Mouse (Mus musculus): ENCODE results near the gene Npas2. TPM values are rescaled to one million over a fixed set of nuclear protein-coding genes. Genes with fewer than 3 reads are reported as not detected.

The Npas2 gene
- polyA plus RNA-seq, 1 experiment from 2014 or later: 0.92 TPM

GRCm38 (mm10) chr1:39389338-39389737 lies 195.8 kb downstream of the Npas2 start:
- Histone ChIP-seq H3K4me2 (no peak overlapping the region), H3K4me1 (no peaks in the 10 kb centered on the region), H3K9ac (no peak overlapping the region), H3K36me3 (peaks cover 7% of the 10 kb centered on the region), H3K27me3 (no peaks in the 10 kb centered on the region), H3K27ac (no peak overlapping the region), H3K9me3 (replicated peaks) (no peaks in the 10 kb centered on the region), H3K4me3 (replicated peaks) (no peak overlapping the region)
- ATAC-seq (replicated peaks; ENCODE audit: low FRiP score): no peak
- whole genome bisulfite sequencing: 87% methylated on average over 11 of the region's 11 CpGs

DNA sequence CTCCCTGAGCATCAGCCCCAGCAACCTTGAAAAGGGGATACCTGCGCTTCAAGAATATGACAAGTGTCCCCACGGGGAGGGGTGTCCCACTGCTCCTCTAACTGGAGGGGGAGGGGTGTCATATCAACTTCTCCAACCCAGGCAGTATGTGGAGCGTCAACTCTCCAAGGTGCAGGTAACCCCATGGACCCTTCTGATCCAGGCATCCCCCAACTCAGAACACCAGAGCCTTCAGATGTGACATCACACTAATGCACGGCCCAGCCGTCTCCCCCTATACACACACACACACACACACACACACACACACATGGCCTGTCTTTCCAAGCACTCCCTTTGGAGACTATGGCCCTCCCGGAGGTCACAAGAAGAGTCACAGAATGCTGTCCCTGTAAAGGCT lies 198.1 kb downstream of the Npas2 start:
- 88% methylated on average over 6 of the region's 6 CpGs for WGBS
- no peak overlapping the region for H3K4me3 ChIP-seq (replicated peaks)
- no peaks in the 10 kb centered on the region for H3K9me3 ChIP-seq (replicated peaks)

GRCm38 (mm10) chr1:39392189-39392588 lies 198.7 kb downstream of the Npas2 start:
- no peak overlapping the region for H3K4me3 ChIP-seq (replicated peaks)
- H3K4me2 ChIP-seq: no peak overlapping the region
- no peak overlapping the region for H3K27ac ChIP-seq
- no peaks in the 10 kb centered on the region for H3K9me3 ChIP-seq (replicated peaks)
- 63% methylated on average over 3 of the region's 3 CpGs for WGBS
- H3K27me3 ChIP-seq: no peaks in the 10 kb centered on the region
- no peak overlapping the region for H3K9ac ChIP-seq
- no peaks in the 10 kb centered on the region for H3K4me1 ChIP-seq
- peaks cover 9% of the 10 kb centered on the region for H3K36me3 ChIP-seq
- ATAC-seq (replicated peaks; ENCODE audit: low FRiP score): no peak

More for the DNA sequence above, 198.1 kb downstream of the Npas2 start:
- Histone ChIP-seq H3K27ac (no peak overlapping the region), H3K27me3 (no peaks in the 10 kb centered on the region), H3K4me1 (no peaks in the 10 kb centered on the region), H3K9ac (no peak overlapping the region), H3K4me2 (no peak overlapping the region), H3K36me3 (peaks cover 5% of the 10 kb centered on the region)
- no peak for ATAC-seq (replicated peaks; ENCODE audit: low FRiP score)

DNA sequence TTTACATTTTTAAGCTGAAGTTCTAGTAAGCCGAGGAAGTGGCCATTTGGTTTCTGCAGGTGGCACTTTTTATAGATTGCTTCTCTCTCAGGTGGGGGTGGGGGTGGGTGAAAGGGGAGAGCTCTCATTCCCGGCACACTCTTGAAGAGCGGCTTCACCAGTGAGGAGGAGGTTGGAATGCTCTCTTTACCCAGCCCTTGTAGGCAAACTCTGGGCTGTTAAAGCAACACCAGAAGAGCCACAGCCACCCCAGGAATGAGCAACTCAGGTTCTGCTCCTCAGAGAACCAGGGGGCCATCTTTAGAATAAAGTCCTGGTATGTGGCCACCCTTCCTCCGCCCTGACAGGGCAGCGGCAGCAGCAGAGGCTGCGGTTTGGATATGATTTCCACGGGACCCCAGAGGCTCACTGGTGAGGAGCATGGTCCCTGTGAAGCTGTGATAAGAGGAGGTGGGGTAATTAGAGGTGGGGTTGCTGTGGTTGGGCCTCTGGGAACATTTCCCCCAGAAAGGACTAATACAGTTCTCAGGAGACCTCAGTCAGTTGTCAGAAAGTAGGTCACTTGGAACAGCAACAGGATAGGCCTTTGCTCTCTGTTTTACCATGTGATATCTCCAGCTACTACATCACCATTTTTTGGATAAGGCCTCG lies 199.8 kb downstream of the Npas2 start:
- Histone ChIP-seq H3K27ac (no peak overlapping the region), H3K9ac (no peak overlapping the region), H3K9me3 (replicated peaks) (no peaks in the 10 kb centered on the region), H3K4me3 (replicated peaks) (no peak overlapping the region), H3K4me2 (no peak overlapping the region), H3K4me1 (no peaks in the 10 kb centered on the region), H3K36me3 (peaks cover 20% of the 10 kb centered on the region), H3K27me3 (no peaks in the 10 kb centered on the region)
- 82% methylated on average over 8 of the region's 8 CpGs for WGBS
- ATAC-seq (replicated peaks; ENCODE audit: low FRiP score): no peak

DNA sequence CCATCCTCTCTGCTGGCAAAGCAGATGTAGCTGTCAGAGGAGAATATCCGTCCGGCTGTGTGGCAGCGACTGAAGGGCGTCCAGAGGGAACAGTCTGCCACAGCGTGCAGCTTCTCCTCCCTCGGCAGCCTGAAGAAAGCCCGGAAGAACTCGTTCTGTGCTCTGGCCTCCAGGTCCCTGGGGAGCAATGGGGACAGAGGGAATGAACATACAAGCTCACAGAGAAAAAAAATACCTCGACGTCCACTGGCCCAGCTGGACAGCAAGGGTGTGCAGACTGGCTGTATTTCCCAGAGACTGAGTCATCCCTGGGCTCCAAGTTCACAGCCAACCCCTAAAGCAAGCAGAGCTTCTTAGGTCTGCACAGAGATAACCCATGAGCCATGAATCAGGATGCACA lies 200.6 kb downstream of the Npas2 start:
- ATAC-seq (replicated peaks; ENCODE audit: low FRiP score): no peak
- no peaks in the 10 kb centered on the region for H3K9me3 ChIP-seq (replicated peaks)
- no peak overlapping the region for H3K27ac ChIP-seq
- WGBS: 43% methylated on average over 10 of the region's 10 CpGs
- H3K4me1 ChIP-seq: no peaks in the 10 kb centered on the region
- no peak overlapping the region for H3K9ac ChIP-seq
- H3K27me3 ChIP-seq: no peaks in the 10 kb centered on the region
- peaks cover 20% of the 10 kb centered on the region for H3K36me3 ChIP-seq
- H3K4me3 ChIP-seq (replicated peaks): no peak overlapping the region
- H3K4me2 ChIP-seq: no peak overlapping the region

DNA sequence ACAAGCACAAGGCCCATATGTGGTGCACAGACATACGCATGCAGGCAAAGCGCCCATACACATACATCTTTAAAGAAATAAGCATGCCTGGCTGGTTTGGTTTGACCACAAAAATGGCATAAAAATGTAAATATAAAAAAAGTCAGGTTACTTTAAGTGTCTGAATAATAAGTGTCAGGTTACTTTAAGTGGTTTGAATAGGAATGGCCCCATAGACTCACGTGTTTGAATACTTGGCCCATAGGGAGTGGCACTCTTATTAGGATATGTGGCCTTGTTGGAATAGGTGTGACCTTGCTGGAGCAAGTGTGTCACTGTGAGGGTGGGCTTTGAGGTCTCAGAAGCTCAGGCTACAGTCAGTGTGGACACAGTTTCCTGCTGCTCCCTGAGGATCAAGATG lies 201.1 kb downstream of the Npas2 start:
- ATAC-seq (replicated peaks; ENCODE audit: low FRiP score): no peak
- H3K9ac ChIP-seq: no peak overlapping the region
- H3K27ac ChIP-seq: no peak overlapping the region
- WGBS: 81% methylated on average over 3 of the region's 3 CpGs
- no peaks in the 10 kb centered on the region for H3K9me3 ChIP-seq (replicated peaks)
- H3K4me2 ChIP-seq: no peak overlapping the region
- no peaks in the 10 kb centered on the region for H3K27me3 ChIP-seq
- H3K36me3 ChIP-seq: peaks cover 20% of the 10 kb centered on the region
- no peak overlapping the region for H3K4me3 ChIP-seq (replicated peaks)
- no peaks in the 10 kb centered on the region for H3K4me1 ChIP-seq

DNA sequence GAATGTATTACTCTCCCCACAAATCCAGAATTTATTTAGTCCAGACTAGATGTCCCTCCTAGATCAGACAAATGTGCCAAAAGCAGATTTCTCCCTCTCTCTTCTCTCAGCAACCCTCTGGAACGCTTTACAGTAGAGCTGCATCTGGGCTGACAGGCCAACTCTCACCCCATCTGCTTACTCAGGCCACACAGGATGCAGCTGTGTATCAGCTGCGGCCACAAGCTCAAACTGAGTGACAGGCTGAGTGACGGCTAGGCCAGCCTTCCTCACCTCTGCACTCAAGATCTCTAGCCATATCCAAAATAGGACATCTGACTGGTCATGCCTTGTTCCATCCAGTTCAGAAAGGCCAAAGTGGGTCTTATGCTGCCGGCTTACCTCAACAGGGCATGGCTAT lies 202.8 kb downstream of the Npas2 start:
- no peak for ATAC-seq (replicated peaks; ENCODE audit: low FRiP score)
- H3K27ac ChIP-seq: no peak overlapping the region
- 66% methylated on average over 4 of the region's 4 CpGs for WGBS

GRCm38 (mm10) chr1:39398284-39398683 lies 204.8 kb downstream of the Npas2 start:
- H3K27ac ChIP-seq: no peak overlapping the region
- no peaks in the 10 kb centered on the region for H3K9me3 ChIP-seq (replicated peaks)
- no peak for ATAC-seq (replicated peaks; ENCODE audit: low FRiP score)
- no peak overlapping the region for H3K9ac ChIP-seq
- 95% methylated on average over 6 of the region's 6 CpGs for WGBS
- no peaks in the 10 kb centered on the region for H3K27me3 ChIP-seq
- H3K36me3 ChIP-seq: peaks cover 20% of the 10 kb centered on the region
- H3K4me1 ChIP-seq: no peaks in the 10 kb centered on the region
- H3K4me3 ChIP-seq (replicated peaks): no peak overlapping the region
- H3K4me2 ChIP-seq: no peak overlapping the region

More for the DNA sequence above, 202.8 kb downstream of the Npas2 start:
- Histone ChIP-seq H3K36me3 (peaks cover 26% of the 10 kb centered on the region), H3K4me1 (no peaks in the 10 kb centered on the region), H3K4me2 (no peak overlapping the region), H3K9ac (no peak overlapping the region), H3K27me3 (no peaks in the 10 kb centered on the region), H3K4me3 (replicated peaks) (no peak overlapping the region), H3K9me3 (replicated peaks) (no peaks in the 10 kb centered on the region)

GRCm38 (mm10) chr1:39399228-39399627 lies 205.7 kb downstream of the Npas2 start:
- H3K27me3 ChIP-seq: no peaks in the 10 kb centered on the region
- H3K9ac ChIP-seq: no peak overlapping the region
- WGBS: 76% methylated on average over 4 of the region's 4 CpGs
- ATAC-seq (replicated peaks; ENCODE audit: low FRiP score): no peak
- peaks cover 20% of the 10 kb centered on the region for H3K36me3 ChIP-seq
- no peaks in the 10 kb centered on the region for H3K4me1 ChIP-seq
- no peak overlapping the region for H3K4me2 ChIP-seq
- H3K27ac ChIP-seq: no peak overlapping the region
- no peaks in the 10 kb centered on the region for H3K9me3 ChIP-seq (replicated peaks)
- H3K4me3 ChIP-seq (replicated peaks): no peak overlapping the region

- no peak overlapping the region for H3K27ac ChIP-seq
- no peak overlapping the region for H3K9ac ChIP-seq
- peaks cover 20% of the 10 kb centered on the region for H3K36me3 ChIP-seq
- no peaks in the 10 kb centered on the region for H3K4me1 ChIP-seq
- no peaks in the 10 kb centered on the region for H3K27me3 ChIP-seq
- ATAC-seq (replicated peaks; ENCODE audit: low FRiP score): no peak
- no peak overlapping the region for H3K4me2 ChIP-seq
- 93% methylated on average over 3 of the region's 3 CpGs for WGBS
- H3K4me3 ChIP-seq (replicated peaks): no peak overlapping the region
- no peaks in the 10 kb centered on the region for H3K9me3 ChIP-seq (replicated peaks)
Measured at GRCm38 (mm10) chr1:39400173-39400572, 206.6 kb downstream of the Npas2 start.

DNA sequence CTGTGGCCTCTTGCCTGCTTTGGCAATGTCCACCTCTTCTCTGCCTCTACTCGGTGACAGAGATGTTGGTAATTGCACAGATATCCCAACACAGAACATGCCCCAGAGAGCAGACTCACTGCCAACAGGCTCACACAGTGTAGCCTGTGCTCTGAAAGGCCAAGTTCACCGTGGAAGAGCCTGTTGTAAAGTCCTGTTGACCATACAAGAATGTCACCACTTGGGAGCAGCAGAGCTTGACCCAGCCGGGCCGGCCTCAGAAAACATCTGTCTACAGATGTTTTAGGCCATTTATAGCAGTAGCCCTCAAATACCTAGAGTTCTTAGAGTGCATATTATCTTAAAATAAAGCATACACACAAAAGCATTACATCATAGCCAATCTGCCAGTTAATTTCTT lies 213.6 kb downstream of the Npas2 start:
- no peaks in the 10 kb centered on the region for H3K27me3 ChIP-seq
- no peak overlapping the region for H3K9ac ChIP-seq
- no peaks in the 10 kb centered on the region for H3K9me3 ChIP-seq (replicated peaks)
- H3K4me1 ChIP-seq: peaks cover 25% of the 10 kb centered on the region
- no peak for ATAC-seq (replicated peaks; ENCODE audit: low FRiP score)
- H3K4me2 ChIP-seq: no peak overlapping the region
- no peak overlapping the region for H3K27ac ChIP-seq
- no peaks in the 10 kb centered on the region for H3K36me3 ChIP-seq
- WGBS: 52% methylated on average over 4 of the region's 4 CpGs
- no peak overlapping the region for H3K4me3 ChIP-seq (replicated peaks)

GRCm38 (mm10) chr1:39408123-39408522 lies 214.6 kb downstream of the Npas2 start:
- H3K9ac ChIP-seq: no peak overlapping the region
- H3K36me3 ChIP-seq: no peaks in the 10 kb centered on the region
- H3K27ac ChIP-seq: no peak overlapping the region
- ATAC-seq (replicated peaks; ENCODE audit: low FRiP score): no peak
- no peak overlapping the region for H3K4me2 ChIP-seq
- H3K9me3 ChIP-seq (replicated peaks): no peaks in the 10 kb centered on the region
- peaks cover 25% of the 10 kb centered on the region for H3K4me1 ChIP-seq
- no peak overlapping the region for H3K4me3 ChIP-seq (replicated peaks)
- H3K27me3 ChIP-seq: no peaks in the 10 kb centered on the region
- WGBS: 86% methylated on average over 6 of the region's 6 CpGs

- H3K9ac ChIP-seq: no peak overlapping the region
- no peak overlapping the region for H3K27ac ChIP-seq
- no peak overlapping the region for H3K4me2 ChIP-seq
- no peak overlapping the region for H3K4me3 ChIP-seq (replicated peaks)
- no peak for ATAC-seq (replicated peaks; ENCODE audit: low FRiP score)
- no peaks in the 10 kb centered on the region for H3K36me3 ChIP-seq
- peaks cover 25% of the 10 kb centered on the region for H3K4me1 ChIP-seq
- no peaks in the 10 kb centered on the region for H3K27me3 ChIP-seq
- 47% methylated on average over 7 of the region's 7 CpGs for WGBS
- no peaks in the 10 kb centered on the region for H3K9me3 ChIP-seq (replicated peaks)
Measured at GRCm38 (mm10) chr1:39408668-39409067, 215.1 kb downstream of the Npas2 start.

All from kidney, embryonic 15.5 days (tissue).